Mouse (Mus musculus) liver, adult 2 months (tissue): ENCODE results near the gene Zfp459. TPM values are rescaled to one million over a fixed set of nuclear protein-coding genes. Genes with fewer than 3 reads are reported as not detected.
"Not testable (repeated sequence)": the region's sequence is repeated elsewhere in the genome, so short reads cannot be mapped to it uniquely, and the experiment has no call there.

ENCODE experiments used
- DNase-seq: peaks from one replicate; pipeline ENCODE4 v3.0.0-alpha.2; 2011; ENCODE audit warnings: low read depth, low spot score; ENCODE audit errors: extremely low read depth
- H3K27ac ChIP-seq: fragments of 200-500 bp; replicated peaks from 2 replicates; pipeline ENCODE4 v1.5.1; 2012; ENCODE audit warnings: low read depth, mild to moderate bottlenecking, control low read depth, inconsistent platforms, low read length; ENCODE audit not compliant: insufficient read depth
- H3K27me3 ChIP-seq: fragments of 200-500 bp; 2 replicates; pipeline ENCODE4 v1.6.1; 2012; ENCODE audit warnings: mild to moderate bottlenecking, moderate library complexity, low read length, inconsistent platforms; ENCODE audit not compliant: control insufficient read depth, insufficient read depth
- H3K36me3 ChIP-seq: fragments of 200-500 bp; 2 replicates; pipeline ENCODE4 v1.6.1; 2012; ENCODE audit warnings: low read length, inconsistent platforms; ENCODE audit not compliant: control insufficient read depth, insufficient read depth
- H3K4me1 ChIP-seq: fragments of 200-500 bp; 2 replicates; pipeline ENCODE4 v1.6.1; 2011; ENCODE audit warnings: low read length; ENCODE audit not compliant: control insufficient read depth, insufficient read depth
- H3K4me3 ChIP-seq: fragments of 200-500 bp; 2 replicates; pipeline ENCODE4 v1.5.1; 2011; ENCODE audit warnings: low read depth, mild to moderate bottlenecking, control low read depth, low read length, moderate library complexity; ENCODE audit not compliant: insufficient read depth
- H3K79me2 ChIP-seq: fragments of 200-500 bp; 2 replicates; pipeline ENCODE4 v1.6.1; 2012; ENCODE audit warnings: inconsistent platforms, mild to moderate bottlenecking, low read length, moderate library complexity; ENCODE audit not compliant: control insufficient read depth, insufficient read depth
- H3K9ac ChIP-seq: fragments of 200-500 bp; 2 replicates; pipeline ENCODE4 v1.6.1; 2012; ENCODE audit warnings: low read depth, mild to moderate bottlenecking, control low read depth, inconsistent platforms, low read length
- CTCF ChIP-seq: fragments of 200-500 bp; IDR thresholded peaks from 2 replicates; pipeline ENCODE4 v1.5.1; 2011; ENCODE audit warnings: low read depth, low read length, control low read depth
- POLR2A ChIP-seq: fragments of 200-500 bp; IDR thresholded peaks from 2 replicates; pipeline ENCODE4 v1.6.1; 2011; ENCODE audit warnings: low read length, control low read depth; ENCODE audit not compliant: insufficient read depth; ENCODE audit errors: extremely low read depth
- WGBS: fragments of 180-500 bp; shearing (Covaris S2); methylation state at CpG from one replicate; pipeline ENCODE4 v1.1.7; 2018; 5-methylcytosine and 5-hydroxymethylcytosine counted together
- polyA plus RNA-seq: library from polyadenylated mRNA; depleted of rRNA; stranded (reverse); fragments of >200 nt; gene quantifications from 2 replicates; pipeline ENCODE4 v1.2.3, GENCODE M21; 2012
- total RNA-seq: library from RNA; depleted of rRNA; stranded (reverse); fragments of >200 nt; gene quantifications from 2 replicates; pipeline ENCODE4 v1.2.3, GENCODE M21; 2014

Zfp459 gene
- total and polyA plus RNA-seq, 2 experiments: 0.04 to 0.28 TPM

GRCm38 (mm10) chr13:67428116-67428515 lies 6.9 kb upstream of the Zfp459 start:
- no peak overlapping the region for H3K4me3 ChIP-seq
- H3K9ac ChIP-seq: no peak overlapping the region
- 67% methylated on average over 3 of the region's 3 CpGs for WGBS
- H3K79me2 ChIP-seq: no peaks in the 10 kb centered on the region
- no peaks in the 10 kb centered on the region for H3K27me3 ChIP-seq
- DNase-seq: no peak
- H3K4me1 ChIP-seq: no peaks in the 10 kb centered on the region
- TF ChIP-seq POLR2A: no peak
- no peak for TF ChIP-seq CTCF
- no peak overlapping the region for H3K27ac ChIP-seq
- H3K36me3 ChIP-seq: no peaks in the 10 kb centered on the region

GRCm38 (mm10) chr13:67425699-67426098 lies 4.5 kb upstream of the Zfp459 start:
- H3K27ac ChIP-seq, H3K4me3 ChIP-seq, H3K9ac ChIP-seq, H3K79me2 ChIP-seq, DNase-seq, H3K27me3 ChIP-seq, H3K36me3 ChIP-seq, H3K4me1 ChIP-seq: not testable (repeated sequence)

DNA sequence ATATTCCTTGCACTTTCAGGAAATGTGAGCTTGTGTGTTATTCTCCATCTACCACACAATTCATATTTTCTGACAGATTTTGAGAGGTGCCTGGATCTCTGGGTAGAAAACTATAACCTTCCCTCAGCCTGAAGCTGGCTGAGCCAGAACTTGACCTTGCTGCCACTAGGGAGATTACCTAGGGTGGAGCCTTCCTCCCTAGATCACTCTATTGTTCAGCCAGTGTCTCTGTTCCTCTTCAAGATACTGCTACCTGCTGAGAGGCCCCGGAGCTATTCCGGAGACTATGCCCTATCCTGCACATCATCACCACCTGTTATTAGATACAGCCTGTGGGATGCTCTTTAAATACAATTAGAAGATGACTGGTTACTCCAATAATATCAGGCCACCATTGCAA lies 1.3 kb upstream of the Zfp459 start:
- DNase-seq, H3K27me3 ChIP-seq, H3K4me3 ChIP-seq, H3K36me3 ChIP-seq, H3K79me2 ChIP-seq, H3K27ac ChIP-seq, H3K9ac ChIP-seq, H3K4me1 ChIP-seq: not testable (repeated sequence)
- WGBS: 95% methylated on average over 2 of the region's 2 CpGs

DNA sequence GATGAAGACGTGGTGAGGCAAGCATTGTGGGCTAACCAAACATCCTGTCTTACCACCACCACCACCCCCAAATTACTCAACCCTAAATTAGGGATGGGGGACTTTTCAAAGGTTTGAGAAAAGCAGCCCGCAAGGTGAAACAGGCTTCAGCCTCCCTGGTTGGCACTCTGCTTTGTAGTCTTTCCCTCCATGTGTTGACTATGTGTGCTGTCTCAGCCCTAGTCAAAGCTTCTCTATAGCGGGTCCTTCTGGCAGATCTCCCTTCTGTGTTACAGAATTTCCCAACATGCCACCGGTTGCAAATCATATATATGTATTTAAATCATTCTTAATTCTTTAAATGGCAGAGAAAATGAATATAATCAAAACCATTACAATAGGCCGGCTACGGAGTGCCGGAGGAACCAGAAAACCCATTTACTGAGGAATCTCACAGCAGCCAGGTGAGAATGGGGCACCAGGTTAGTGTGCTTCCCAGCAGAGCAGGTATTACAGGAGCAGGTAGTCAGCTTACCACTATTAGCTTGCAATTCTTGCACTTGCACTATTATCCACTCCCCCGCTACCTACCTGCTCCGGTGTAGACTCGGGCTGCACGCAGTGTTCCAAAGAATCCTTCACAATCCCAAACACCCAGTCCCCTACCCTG lies 536 bp downstream of the Zfp459 start:
- Histone ChIP-seq H3K4me3 (peak overlapping the region; percentile 50), H3K27me3 (0 out of 2 replicates have a peak, but pooled peaks cover 2% of the 10 kb centered on the region), H3K9ac (0 out of 2 replicates have a peak overlapping the region, but pooled peaks have one; percentile 0), H3K27ac (no peak overlapping the region), H3K4me1 (no peaks in the 10 kb centered on the region), H3K36me3 (no peaks in the 10 kb centered on the region), H3K79me2 (no peaks in the 10 kb centered on the region)
- no peak for TF ChIP-seq POLR2A
- no peak for TF ChIP-seq CTCF
- DNase-seq: no peak
- WGBS: 44% methylated on average over 11 of the region's 11 CpGs

- Histone ChIP-seq H3K79me2 (no peaks in the 10 kb centered on the region), H3K36me3 (no peaks in the 10 kb centered on the region), H3K9ac (no peak overlapping the region), H3K27ac (no peak overlapping the region), H3K4me3 (no peak overlapping the region), H3K27me3 (no peaks in the 10 kb centered on the region), H3K4me1 (no peaks in the 10 kb centered on the region)
- TF ChIP-seq POLR2A (no peak), CTCF (no peak)
- 87% methylated on average over 3 of the region's 3 CpGs for WGBS
- no peak for DNase-seq
Observed at GRCm38 (mm10) chr13:67416811-67417210, 4.4 kb downstream of the Zfp459 start.

- H3K27me3 ChIP-seq: no peaks in the 10 kb centered on the region
- H3K4me1 ChIP-seq: no peaks in the 10 kb centered on the region
- DNase-seq: no peak
- H3K27ac ChIP-seq: no peak overlapping the region
- H3K36me3 ChIP-seq: no peaks in the 10 kb centered on the region
- no peaks in the 10 kb centered on the region for H3K79me2 ChIP-seq
- WGBS: 86% methylated on average over 6 of the region's 6 CpGs
- H3K4me3 ChIP-seq: no peak overlapping the region
- H3K9ac ChIP-seq: no peak overlapping the region
- TF ChIP-seq POLR2A (no peak), CTCF (no peak)
Observed at GRCm38 (mm10) chr13:67415759-67416158, 5.5 kb downstream of the Zfp459 start.
